Mouse (Mus musculus) layer of hippocampus, postnatal 14 days (tissue): ENCODE data around the gene Tob2. TPM values are rescaled to one million over a fixed set of nuclear protein-coding genes. Genes with fewer than 3 reads are reported as not detected.

Source experiments
- DNase-seq, 2 experiments: peaks; one replicate each; pipeline ENCODE4 v3.0.0; 2021 to 2022; ENCODE audit warnings: low spot score in 2 of 2, mixed read lengths in 1 of 2
- total RNA-seq, 2 experiments: library from RNA; stranded (reverse); gene quantifications; 2 replicates each; pipeline ENCODE4 v1.2.3; 2021

The Tob2 gene
- total RNA-seq, 2 experiments from 2014 or later: 24.6 to 31.6 TPM

GRCm38 (mm10) chr15:81864238-81864637, 5.6 kb upstream of the Tob2 start:
- no peak for DNase-seq

GRCm38 (mm10) chr15:81860471-81861135, 2.0 kb upstream of the Tob2 start:
- DNase-seq: peak; percentile 22 to 70

- DNase-seq: peak; percentile 85 to 97
Measured at GRCm38 (mm10) chr15:81859330-81860255, 997 bp upstream of the Tob2 start.

GRCm38 (mm10) chr15:81858138-81858516, 469 bp downstream of the Tob2 start:
- DNase-seq: peak; percentile 95 to 97

GRCm38 (mm10) chr15:81857724-81858116, 876 bp downstream of the Tob2 start:
- no peak for DNase-seq

GRCm38 (mm10) chr15:81856938-81857723, 1.5 kb downstream of the Tob2 start:
- no peak for DNase-seq

GRCm38 (mm10) chr15:81856030-81856790, 2.4 kb downstream of the Tob2 start:
- peak; percentile 70 to 88 for DNase-seq

GRCm38 (mm10) chr15:81853081-81853480, 5.5 kb downstream of the Tob2 start:
- no peak for DNase-seq

GRCm38 (mm10) chr15:81852411-81853000, 6.1 kb downstream of the Tob2 start:
- DNase-seq: no peak

GRCm38 (mm10) chr15:81851375-81851774, 7.2 kb downstream of the Tob2 start:
- DNase-seq: no peak

- no peak for DNase-seq
Measured at GRCm38 (mm10) chr15:81850718-81851117, 7.9 kb downstream of the Tob2 start.

- DNase-seq: no peak
Measured at GRCm38 (mm10) chr15:81849104-81849503, 9.5 kb downstream of the Tob2 start.

- peak; percentile 55 to 67 for DNase-seq
Measured at GRCm38 (mm10) chr15:81848301-81848700, 10.3 kb downstream of the Tob2 start.

GRCm38 (mm10) chr15:81847861-81848260, 10.7 kb downstream of the Tob2 start:
- no peak for DNase-seq

- DNase-seq: no peak
Measured at GRCm38 (mm10) chr15:81847161-81847560, 11.4 kb downstream of the Tob2 start.

GRCm38 (mm10) chr15:81846755-81847154, 11.8 kb downstream of the Tob2 start:
- no peak for DNase-seq

GRCm38 (mm10) chr15:81845724-81846123, 12.9 kb downstream of the Tob2 start:
- no peak for DNase-seq

GRCm38 (mm10) chr15:81845033-81845625, 13.5 kb downstream of the Tob2 start:
- DNase-seq: no peak

GRCm38 (mm10) chr15:81842275-81842674, 16.3 kb downstream of the Tob2 start:
- DNase-seq: no peak

GRCm38 (mm10) chr15:81840306-81840705, 18.3 kb downstream of the Tob2 start:
- DNase-seq: no peak
